Mouse (Mus musculus): Measurements from ENCODE around the gene Smg9. TPM values are rescaled to one million over a fixed set of nuclear protein-coding genes. Genes with fewer than 3 reads are reported as not detected.

Gene Smg9
- polyA plus RNA-seq, 1 experiment from 2014 or later = 24.6 TPM

Other genes starting within 250 kb of the Smg9 start
- gene Zfp114, start 224.6 kb upstream of the Smg9 start, polyA plus RNA-seq (2015; fragmentation: Nextera tagmentation; extraction: Ambion mirVana) = 6.1 and 6.9 TPM in 2 replicates
- gene Zfp111, start 188.2 kb upstream of the Smg9 start, polyA plus RNA-seq (2015; fragmentation: Nextera tagmentation; extraction: Ambion mirVana) = 11.8 and 12.8 TPM in 2 replicates
- 4.7 and 5.4 TPM in 2 replicates for gene Zfp109, start 162.1 kb upstream of the Smg9 start, polyA plus RNA-seq (2015; fragmentation: Nextera tagmentation; extraction: Ambion mirVana)
- 3.5 and 4.2 TPM in 2 replicates for gene Zfp108, start 144.8 kb upstream of the Smg9 start, polyA plus RNA-seq (2015; fragmentation: Nextera tagmentation; extraction: Ambion mirVana)
- 9.3 and 10.8 TPM in 2 replicates for gene Zfp93, start 129.2 kb upstream of the Smg9 start, polyA plus RNA-seq (2015; fragmentation: Nextera tagmentation; extraction: Ambion mirVana)
- gene Zfp61, start 98.4 kb upstream of the Smg9 start, polyA plus RNA-seq (2015; fragmentation: Nextera tagmentation; extraction: Ambion mirVana) = 32.7 and 34.1 TPM in 2 replicates
- 10.2 and 11.3 TPM in 2 replicates for gene Zfp94, start 83.0 kb upstream of the Smg9 start, polyA plus RNA-seq (2015; fragmentation: Nextera tagmentation; extraction: Ambion mirVana)
- gene Tescl, start 65.7 kb upstream of the Smg9 start, polyA plus RNA-seq (2015; fragmentation: Nextera tagmentation; extraction: Ambion mirVana) = not detected in 2 replicates
- 0.06 and 0.33 TPM in 2 replicates for gene Lypd5, start 50.4 kb upstream of the Smg9 start, polyA plus RNA-seq (2015; fragmentation: Nextera tagmentation; extraction: Ambion mirVana)
- 3.2 and 5.7 TPM in 2 replicates for gene Kcnn4, start 29.4 kb upstream of the Smg9 start, polyA plus RNA-seq (2015; fragmentation: Nextera tagmentation; extraction: Ambion mirVana)
- not detected in 2 replicates for gene Irgc1, start 52.7 kb downstream of the Smg9 start, polyA plus RNA-seq (2015; fragmentation: Nextera tagmentation; extraction: Ambion mirVana)
- 17.6 and 19.7 TPM in 2 replicates for gene Plaur, start 62.9 kb downstream of the Smg9 start, polyA plus RNA-seq (2015; fragmentation: Nextera tagmentation; extraction: Ambion mirVana)
- 1.4 and 1.8 TPM in 2 replicates for gene Cadm4, start 82.4 kb downstream of the Smg9 start, polyA plus RNA-seq (2015; fragmentation: Nextera tagmentation; extraction: Ambion mirVana)
- gene Zfp428, start 107.4 kb downstream of the Smg9 start, polyA plus RNA-seq (2015; fragmentation: Nextera tagmentation; extraction: Ambion mirVana) = 30.4 and 31.8 TPM in 2 replicates
- gene AC161166.1, start 112.8 kb downstream of the Smg9 start, polyA plus RNA-seq (2015; fragmentation: Nextera tagmentation; extraction: Ambion mirVana) = 0.33 and 0.43 TPM in 2 replicates
- gene Irgq, start 131.1 kb downstream of the Smg9 start, polyA plus RNA-seq (2015; fragmentation: Nextera tagmentation; extraction: Ambion mirVana) = 5.6 and 6.5 TPM in 2 replicates
- gene Pinlyp, start 146.5 kb downstream of the Smg9 start, polyA plus RNA-seq (2015; fragmentation: Nextera tagmentation; extraction: Ambion mirVana) = 0.25 and 0.52 TPM in 2 replicates
- 112 TPM in 2 replicates for gene Xrcc1, start 146.7 kb downstream of the Smg9 start, polyA plus RNA-seq (2015; fragmentation: Nextera tagmentation; extraction: Ambion mirVana)
- gene Ethe1, start 187.9 kb downstream of the Smg9 start, polyA plus RNA-seq (2015; fragmentation: Nextera tagmentation; extraction: Ambion mirVana) = 21.9 and 22.4 TPM in 2 replicates
- 2.2 and 2.3 TPM in 2 replicates for gene Zfp575, start 188.0 kb downstream of the Smg9 start, polyA plus RNA-seq (2015; fragmentation: Nextera tagmentation; extraction: Ambion mirVana)
- gene Phldb3, start 211.1 kb downstream of the Smg9 start, polyA plus RNA-seq (2015; fragmentation: Nextera tagmentation; extraction: Ambion mirVana) = 0.15 and 0.21 TPM in 2 replicates
- gene Lypd3, start 236.9 kb downstream of the Smg9 start, polyA plus RNA-seq (2015; fragmentation: Nextera tagmentation; extraction: Ambion mirVana) = 0.26 and 0.92 TPM in 2 replicates

All from lung, embryonic 16.5 days (tissue).